Mouse (Mus musculus): ENCODE results near the gene Dph1. TPM values are rescaled to one million over a fixed set of nuclear protein-coding genes. Genes with fewer than 3 reads are reported as not detected.

Dph1 gene
- polyA plus RNA-seq, 1 experiment, result 22.2 TPM

DNA sequence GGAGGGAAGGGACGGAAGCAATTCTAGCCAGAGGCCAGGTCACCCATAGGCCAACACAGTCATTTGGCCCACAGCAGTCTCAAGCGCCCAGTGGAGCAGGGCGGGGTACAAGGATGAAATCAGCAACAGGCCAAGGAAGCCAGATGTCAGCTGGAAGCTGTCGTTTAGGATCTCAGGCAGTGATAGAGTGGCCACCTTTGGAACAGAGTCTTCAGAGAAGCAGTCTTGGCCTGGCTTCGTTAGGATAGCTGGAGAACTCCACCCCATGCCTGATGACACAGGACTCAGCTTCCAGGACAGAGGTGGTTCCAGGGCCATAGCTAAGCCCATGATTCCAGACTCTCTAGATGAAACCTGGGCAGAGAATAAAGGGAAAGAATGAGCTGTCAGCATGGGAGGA, 50.6 kb downstream of the Dph1 start:
- no peak for DNase-seq (ENCODE audit: extremely low spot score in 1 of 2, low spot score in 1 of 2)

- DNase-seq (ENCODE audit: extremely low spot score in 1 of 2, low spot score in 1 of 2), result no peak
Measured at GRCm38 (mm10) chr11:75139122-75139963, 51.7 kb downstream of the Dph1 start.

DNA sequence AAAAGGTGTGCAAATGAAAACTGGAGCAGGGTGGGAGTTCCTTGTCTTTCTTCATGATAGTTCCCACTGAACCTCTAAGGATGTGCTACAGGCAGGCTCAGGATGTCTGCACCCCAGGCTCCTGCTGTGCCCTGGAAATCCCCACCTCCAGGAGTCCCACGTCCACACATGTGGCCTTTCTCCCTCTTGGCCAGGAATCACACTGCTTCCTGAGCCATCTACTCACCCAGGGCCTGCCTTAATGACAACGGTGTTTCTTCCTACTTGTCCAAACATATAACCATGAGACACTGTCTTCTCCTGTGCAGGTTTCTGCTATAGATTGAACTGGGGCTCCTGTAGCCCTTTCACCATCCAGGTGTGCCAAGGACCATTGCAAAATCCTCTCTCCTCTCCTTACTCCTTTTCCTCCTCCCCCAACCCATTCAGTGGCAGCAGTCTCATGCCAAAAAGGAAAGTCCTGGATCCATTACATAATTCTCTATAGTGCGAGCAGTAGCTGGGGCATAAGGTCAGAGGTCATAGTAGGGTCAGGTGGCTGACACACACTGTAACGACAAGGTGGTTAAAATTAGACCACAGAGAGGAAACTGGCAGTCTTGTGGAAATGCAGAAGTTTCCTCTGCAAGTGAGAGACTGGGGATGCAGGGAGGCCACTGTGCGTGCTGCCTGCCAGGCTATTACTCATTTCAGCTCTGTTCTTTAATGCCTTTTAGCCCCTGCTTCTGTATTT, 54.2 kb downstream of the Dph1 start:
- no peak for DNase-seq (ENCODE audit: extremely low spot score in 1 of 2, low spot score in 1 of 2)

DNA sequence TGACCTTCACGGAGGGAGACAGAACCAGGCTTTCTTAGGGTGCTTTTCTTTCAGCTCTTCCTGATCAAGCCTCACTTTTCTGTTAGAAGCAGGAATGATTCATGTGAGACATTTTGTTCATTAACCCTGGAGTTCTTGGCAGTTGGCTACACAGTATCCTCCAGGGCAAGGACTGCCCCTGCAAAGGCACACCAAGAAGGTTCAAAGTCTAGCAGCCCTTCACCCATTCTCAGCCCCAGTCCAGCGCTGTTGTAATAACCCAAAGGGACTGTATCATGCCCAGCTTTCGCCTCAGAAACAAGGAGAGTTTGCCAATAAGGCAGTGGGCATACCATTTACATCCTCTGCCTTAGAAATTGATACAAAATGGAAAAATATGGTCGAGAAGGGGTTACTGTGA, 55.7 kb downstream of the Dph1 start:
- no peak for DNase-seq (ENCODE audit: extremely low spot score in 1 of 2, low spot score in 1 of 2)

- DNase-seq (ENCODE audit: extremely low spot score in 1 of 2, low spot score in 1 of 2), result no peak
Measured at GRCm38 (mm10) chr11:75134485-75135068, 56.5 kb downstream of the Dph1 start.

- no peak for DNase-seq (ENCODE audit: extremely low spot score in 1 of 2, low spot score in 1 of 2)
Measured at GRCm38 (mm10) chr11:75133951-75134350, 57.1 kb downstream of the Dph1 start.

DNA sequence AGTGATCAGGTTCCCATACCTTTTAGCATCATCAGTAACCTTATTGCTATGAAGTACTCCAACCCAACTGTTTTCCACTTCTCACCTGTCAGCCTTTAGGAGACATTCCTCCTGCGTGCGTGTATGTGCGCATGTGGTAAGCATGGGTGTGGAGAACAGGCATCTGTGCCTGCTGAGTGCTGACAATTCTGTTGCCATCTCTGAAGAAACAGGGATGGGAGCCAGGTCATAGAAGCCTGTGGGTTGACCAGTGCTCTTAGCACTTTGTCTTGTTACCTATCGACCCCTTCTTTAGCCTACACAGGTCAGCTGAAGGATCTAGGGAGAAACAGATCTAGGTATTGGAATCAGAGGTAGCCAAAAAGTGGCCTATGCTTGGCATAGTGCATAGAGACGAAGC, 57.6 kb downstream of the Dph1 start:
- DNase-seq (ENCODE audit: extremely low spot score in 1 of 2, low spot score in 1 of 2), result no peak

GRCm38 (mm10) chr11:75132278-75132677, 58.8 kb downstream of the Dph1 start:
- DNase-seq (ENCODE audit: extremely low spot score in 1 of 2, low spot score in 1 of 2), result peak in 1 of 2 experiments; percentile 76

- DNase-seq (ENCODE audit: extremely low spot score in 1 of 2, low spot score in 1 of 2), result no peak
Measured at GRCm38 (mm10) chr11:75131300-75131699, 59.7 kb downstream of the Dph1 start.

GRCm38 (mm10) chr11:75129481-75129880, 61.6 kb downstream of the Dph1 start:
- no peak for DNase-seq (ENCODE audit: extremely low spot score in 1 of 2, low spot score in 1 of 2)

Other genes with a start within 250 kb of the Dph1 start
- 4.1 and 4.2 TPM in 2 replicates for gene Hic1, start 21.7 kb downstream of the Dph1 start, polyA plus RNA-seq (2012; rRNA removed)
- 17.3 and 18.5 TPM in 2 replicates for gene Ovca2, start 12.4 kb downstream of the Dph1 start, polyA plus RNA-seq (2012; rRNA removed)
- 25.3 and 28.1 TPM in 2 replicates for gene Rtn4rl1, start 2.5 kb upstream of the Dph1 start, polyA plus RNA-seq (2012; rRNA removed)
- 29.4 and 30.7 TPM in 2 replicates for gene Rpa1, start 157.1 kb upstream of the Dph1 start, polyA plus RNA-seq (2012; rRNA removed)
- 7.1 and 9.9 TPM in 2 replicates for gene Smyd4, start 157.2 kb upstream of the Dph1 start, polyA plus RNA-seq (2012; rRNA removed)
- 33.0 and 33.1 TPM in 2 replicates for gene Serpinf1, start 231.5 kb upstream of the Dph1 start, polyA plus RNA-seq (2012; rRNA removed)
- 0.10 and 0.11 TPM in 2 replicates for gene Serpinf2, start 248.3 kb upstream of the Dph1 start, polyA plus RNA-seq (2012; rRNA removed)